Mouse (Mus musculus): Measurements from ENCODE around the gene Atf1. TPM values are rescaled to one million over a fixed set of nuclear protein-coding genes. Genes with fewer than 3 reads are reported as not detected.
"Not testable (repeated sequence)": the region's sequence is repeated elsewhere in the genome, so short reads cannot be mapped to it uniquely, and the experiment has no call there.

The Atf1 gene
- polyA plus RNA-seq, 1 experiment = 34.3 TPM

- DNase-seq (ENCODE audit: low spot score) = no peak
Observed at GRCm38 (mm10) chr15:100258646-100259425, 31.2 kb downstream of the Atf1 start.

- not testable (repeated sequence) for DNase-seq (ENCODE audit: low spot score)
Observed at GRCm38 (mm10) chr15:100260351-100260750, 32.7 kb downstream of the Atf1 start.

GRCm38 (mm10) chr15:100263246-100263905 is 35.8 kb downstream of the Atf1 start:
- DNase-seq (ENCODE audit: low spot score) = no peak

GRCm38 (mm10) chr15:100265586-100266325 is 38.1 kb downstream of the Atf1 start:
- DNase-seq (ENCODE audit: low spot score) = no peak

GRCm38 (mm10) chr15:100268916-100269315 is 41.3 kb downstream of the Atf1 start:
- no peak for DNase-seq (ENCODE audit: low spot score)

GRCm38 (mm10) chr15:100269776-100270175 is 42.2 kb downstream of the Atf1 start:
- DNase-seq (ENCODE audit: low spot score) = no peak

- not testable (repeated sequence) for DNase-seq (ENCODE audit: low spot score)
Observed at GRCm38 (mm10) chr15:100270609-100271008, 43.0 kb downstream of the Atf1 start.

GRCm38 (mm10) chr15:100271411-100271810 is 43.8 kb downstream of the Atf1 start:
- DNase-seq (ENCODE audit: low spot score) = no peak

GRCm38 (mm10) chr15:100273791-100274308 is 46.2 kb downstream of the Atf1 start:
- not testable (repeated sequence) for DNase-seq (ENCODE audit: low spot score)

GRCm38 (mm10) chr15:100274790-100275559 is 47.4 kb downstream of the Atf1 start:
- DNase-seq (ENCODE audit: low spot score) = no peak

- DNase-seq (ENCODE audit: low spot score) = no peak
Observed at GRCm38 (mm10) chr15:100276403-100276802, 48.8 kb downstream of the Atf1 start.

- no peak for DNase-seq (ENCODE audit: low spot score)
Observed at GRCm38 (mm10) chr15:100277586-100277985, 50.0 kb downstream of the Atf1 start.

GRCm38 (mm10) chr15:100280626-100281025 is 53.0 kb downstream of the Atf1 start, which contains the start of gene Tmprss12:
Gene Tmprss12, plus strand, starts transcription at chr15:100280837.
- DNase-seq (ENCODE audit: low spot score) = no peak

GRCm38 (mm10) chr15:100288980-100289379 is 61.4 kb downstream of the Atf1 start:
- DNase-seq (ENCODE audit: low spot score) = no peak

- DNase-seq (ENCODE audit: low spot score) = no peak
Observed at GRCm38 (mm10) chr15:100290858-100291257, 63.2 kb downstream of the Atf1 start.

- DNase-seq (ENCODE audit: low spot score) = no peak
Observed at GRCm38 (mm10) chr15:100292326-100292725, 64.7 kb downstream of the Atf1 start.

GRCm38 (mm10) chr15:100297856-100298255 is 70.2 kb downstream of the Atf1 start:
- DNase-seq (ENCODE audit: low spot score) = no peak

- DNase-seq (ENCODE audit: low spot score) = no peak
Observed at GRCm38 (mm10) chr15:100300499-100300898, 72.9 kb downstream of the Atf1 start.

GRCm38 (mm10) chr15:100301556-100301955 is 73.9 kb downstream of the Atf1 start:
- DNase-seq (ENCODE audit: low spot score) = no peak

- DNase-seq (ENCODE audit: low spot score) = no peak
Observed at GRCm38 (mm10) chr15:100303428-100304018, 75.9 kb downstream of the Atf1 start.
